Mouse (Mus musculus) macrophage (primary cell): ENCODE data around the gene Telo2. TPM values are rescaled to one million over a fixed set of nuclear protein-coding genes. Genes with fewer than 3 reads are reported as not detected.

Source experiments
- H3K27ac ChIP-seq: fragments of 350-480 bp; formaldehyde crosslinking; 2 replicates; pipeline ENCODE4 v1.9.0; 2021
- H3K36me3 ChIP-seq: fragments of 350-480 bp; formaldehyde crosslinking; 2 replicates; pipeline ENCODE4 v1.9.0; 2021; ENCODE audit errors: inconsistent target
- H3K4me3 ChIP-seq: fragments of 350-480 bp; formaldehyde crosslinking; 2 replicates; pipeline ENCODE4 v1.9.0; 2021; ENCODE audit errors: inconsistent target
- H3K79me2 ChIP-seq: fragments of 350-480 bp; formaldehyde crosslinking; 2 replicates; pipeline ENCODE4 v1.9.0; 2021; ENCODE audit errors: inconsistent target
- WGBS: methylation state at CpG from one replicate; pipeline ENCODE4 v1.1.7; 2026; ENCODE audit warnings: inconsistent platforms; ENCODE audit not compliant: missing documents; 5-methylcytosine and 5-hydroxymethylcytosine counted together
- polyA plus RNA-seq: library from polyadenylated mRNA; stranded (reverse); fragments of 250-400 nt; gene quantifications from 3 replicates; pipeline ENCODE4 v1.2.4, GENCODE M21; 2018; ENCODE audit warnings: inconsistent platforms

Gene Telo2
- polyA plus RNA-seq, 1 experiment from 2014 or later, result 3.5 TPM

GRCm38 (mm10) chr17:25053274-25053673 is 62.5 kb downstream of the Telo2 start:
- H3K4me3 ChIP-seq, result no peak overlapping the region
- WGBS, result 88% methylated on average over 9 of the region's 9 CpGs
- no peaks in the 10 kb centered on the region for H3K36me3 ChIP-seq
- H3K27ac ChIP-seq, result no peak overlapping the region
- H3K79me2 ChIP-seq, result no peaks in the 10 kb centered on the region

Other genes starting within 250 kb of the Telo2 start
- gene Igfals, start 250.0 kb downstream of the Telo2 start, polyA plus RNA-seq, result not detected in 3 replicates
- 22.4 to 61.4 TPM (median 44.7 TPM) in 3 replicates for gene Nubp2, start 229.6 kb downstream of the Telo2 start, polyA plus RNA-seq
- gene Spsb3, start 229.3 kb downstream of the Telo2 start, polyA plus RNA-seq, result 17.0 to 23.2 TPM (median 18.9 TPM) in 3 replicates
- 4.6 to 7.3 TPM (median 7.2 TPM) in 3 replicates for gene Eme2, start 220.9 kb downstream of the Telo2 start, polyA plus RNA-seq
- gene Mrps34, start 220.9 kb downstream of the Telo2 start, polyA plus RNA-seq, result 22.2 to 58.4 TPM (median 43.9 TPM) in 3 replicates
- 8.8 to 36.2 TPM (median 19.0 TPM) in 3 replicates for gene Nme3, start 219.5 kb downstream of the Telo2 start, polyA plus RNA-seq
- 14.8 to 33.6 TPM (median 23.5 TPM) in 3 replicates for gene Mapk8ip3, start 179.0 kb downstream of the Telo2 start, polyA plus RNA-seq
- 22.2 to 58.8 TPM (median 31.5 TPM) in 3 replicates for gene Jpt2, start 155.3 kb downstream of the Telo2 start, polyA plus RNA-seq
- 6.7 to 8.9 TPM (median 7.8 TPM) in 3 replicates for gene Cramp1l, start 100.2 kb downstream of the Telo2 start, polyA plus RNA-seq
- gene Ift140, start 99.9 kb downstream of the Telo2 start, polyA plus RNA-seq, result 5.9 to 8.6 TPM (median 6.8 TPM) in 3 replicates
- gene Tmem204, start 32.4 kb downstream of the Telo2 start, polyA plus RNA-seq, result not detected in 3 replicates
- not detected in 3 replicates for gene Ptx4, start 4.8 kb upstream of the Telo2 start, polyA plus RNA-seq
- gene Clcn7, start 17.4 kb upstream of the Telo2 start, polyA plus RNA-seq, result 98.1 to 170 TPM (median 98.2 TPM) in 3 replicates
- gene Ccdc154, start 46.5 kb upstream of the Telo2 start, polyA plus RNA-seq, result not detected in 3 replicates
- not detected in 3 replicates for gene Gm38655, start 59.5 kb upstream of the Telo2 start, polyA plus RNA-seq
- gene BC003965, start 68.6 kb upstream of the Telo2 start, polyA plus RNA-seq, result 3.5 to 10.5 TPM (median 6.5 TPM) in 3 replicates
- gene Unkl, start 72.4 kb upstream of the Telo2 start, polyA plus RNA-seq, result 2.4 to 4.9 TPM (median 3.0 TPM) in 3 replicates
- 31.8 to 33.6 TPM (median 33.3 TPM) in 3 replicates for gene Gnptg, start 124.2 kb upstream of the Telo2 start, polyA plus RNA-seq
- 9.3 to 15.0 TPM (median 12.1 TPM) in 3 replicates for gene Tsr3, start 124.2 kb upstream of the Telo2 start, polyA plus RNA-seq
- not detected in 3 replicates for gene Baiap3, start 140.4 kb upstream of the Telo2 start, polyA plus RNA-seq
- gene Ube2i, start 158.7 kb upstream of the Telo2 start, polyA plus RNA-seq, result 267 to 362 TPM (median 356 TPM) in 3 replicates
- gene Prss34, start 182.4 kb upstream of the Telo2 start, polyA plus RNA-seq, result 0.36 to 0.90 TPM in 2 of 3 replicates, not detected in the other
- not detected in 3 replicates for gene Prss28, start 192.7 kb upstream of the Telo2 start, polyA plus RNA-seq
- not detected in 3 replicates for gene Prss29, start 202.7 kb upstream of the Telo2 start, polyA plus RNA-seq
- not detected in 3 replicates for gene Tpsab1, start 229.6 kb upstream of the Telo2 start, polyA plus RNA-seq